ENCODE assay signal across 8 mouse cellular contexts in the genomic region with DNA sequence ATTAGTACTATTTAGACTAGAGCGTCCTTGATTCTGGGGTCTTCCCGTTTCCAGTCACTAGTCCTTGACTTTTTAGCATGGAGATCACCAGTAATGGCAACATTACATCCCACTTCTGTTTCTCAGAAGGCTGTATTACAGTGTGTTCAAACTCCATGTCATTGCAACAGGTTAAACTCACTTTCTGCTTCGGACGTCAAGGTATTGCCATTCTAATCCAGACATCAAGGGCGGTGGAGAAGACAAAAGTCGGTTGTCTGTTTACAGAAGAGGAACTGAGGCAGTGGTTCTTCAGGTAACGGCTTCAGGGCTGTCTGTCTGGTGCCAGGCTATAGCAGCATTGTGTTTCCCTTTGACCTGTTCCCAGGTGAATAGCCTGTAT. TPM values are rescaled to one million over a fixed set of nuclear protein-coding genes. Genes with fewer than 3 reads are reported as not detected.
DNase-seq lines count a peak whose midpoint lies in the region; ATAC-seq and TF ChIP-seq lines count a peak whose summit lies in the region.

No protein-coding gene starts in this region.

- H3K4me1 ChIP-seq in lung, adult 2 months (ENCODE audit: control insufficient read depth, insufficient read depth, low read length): peaks cover 34% of the 10 kb centered on the region
- H3K4me1 ChIP-seq in embryonic facial prominence, embryonic 15.5 days: peaks cover 54% of the 10 kb centered on the region
- 0 out of 2 replicates have a peak, but pooled peaks cover 6% of the 10 kb centered on the region for H3K4me1 ChIP-seq in limb, embryonic 11.5 days (ENCODE audit: control insufficient read depth, insufficient read depth, low read length)
- H3K4me1 ChIP-seq in neural tube, embryonic 14.5 days (ENCODE audit: control insufficient read depth, insufficient read depth, low read length): peaks cover 14% of the 10 kb centered on the region; the same call in 1 of the 2 replicates

- peaks cover 20% of the 10 kb centered on the region for H3K36me3 ChIP-seq in embryonic facial prominence, embryonic 15.5 days
- no peaks in the 10 kb centered on the region for H3K36me3 ChIP-seq in limb, embryonic 11.5 days (ENCODE audit: control insufficient read depth, insufficient read depth, low read length)
- no peaks in the 10 kb centered on the region for H3K36me3 ChIP-seq in neural tube, embryonic 14.5 days (ENCODE audit: control insufficient read depth, insufficient read depth, low read length)

- ATAC-seq in embryonic facial prominence, embryonic 15.5 days (ENCODE audit: insufficient number of reproducible peaks, low FRiP score, low TSS enrichment, low read depth): no peak
- no peak for ATAC-seq in limb, embryonic 11.5 days (ENCODE audit: insufficient number of reproducible peaks, low FRiP score, low TSS enrichment, low read depth)
- ATAC-seq in neural tube, embryonic 14.5 days (ENCODE audit: low read depth): no peak

- peak overlapping the region; percentile 74 for H3K4me2 ChIP-seq in embryonic facial prominence, embryonic 15.5 days (replicated peaks)
- peak overlapping the region; percentile 75 for H3K4me2 ChIP-seq in limb, embryonic 11.5 days (ENCODE audit: low read depth, severe bottlenecking)
- H3K4me2 ChIP-seq in neural tube, embryonic 14.5 days (ENCODE audit: low read depth, low read length): peak overlapping the region; percentile 81

- no peak for DNase-seq in lung, adult 2 months
- no peak for DNase-seq in lung, postnatal 36 days
- no peak for DNase-seq in limb, embryonic 11.5 days (ENCODE audit: low spot score)
- DNase-seq in embryo, embryonic 10.5 days (ENCODE audit: low spot score): no peak
- DNase-seq in right cerebral cortex, postnatal 4 days: no peak
- no peak for DNase-seq in left cerebral cortex, postnatal 14 days (ENCODE audit: low spot score in 2 of 2)

- peak overlapping the region; percentile 81 for H3K9ac ChIP-seq in embryonic facial prominence, embryonic 15.5 days
- H3K9ac ChIP-seq in limb, embryonic 11.5 days (ENCODE audit: low read length): no peak overlapping the region
- H3K9ac ChIP-seq in neural tube, embryonic 14.5 days (replicated peaks; ENCODE audit: low read depth, low read length): no peak overlapping the region

- H3K27ac ChIP-seq in embryonic facial prominence, embryonic 15.5 days (replicated peaks): peak overlapping the region; percentile 95
- no peak overlapping the region for H3K27ac ChIP-seq in limb, embryonic 11.5 days (replicated peaks; ENCODE audit: low read depth, low read length)
- H3K27ac ChIP-seq in neural tube, embryonic 14.5 days (ENCODE audit: low read depth, low read length): no peak overlapping the region

- H3K4me3 ChIP-seq in lung, adult 2 months (replicated peaks; ENCODE audit: extremely low read depth, low read depth, low read length): peak overlapping the region; percentile 75
- peak overlapping the region; percentile 76 for H3K4me3 ChIP-seq in embryonic facial prominence, embryonic 15.5 days (replicated peaks)
- peak overlapping the region; percentile 77 for H3K4me3 ChIP-seq in limb, embryonic 11.5 days (ENCODE audit: low read depth, low read length)
- peak overlapping the region; percentile 53; the same call in 1 of the 2 replicates for H3K4me3 ChIP-seq in neural tube, embryonic 14.5 days (ENCODE audit: low read depth, low read length)

- no peak for TF ChIP-seq CTCF in lung, adult 2 months (IDR thresholded peaks at IDR 0.05; ENCODE audit: insufficient read depth, low read length)

- WGBS in lung, adult 2 months: 22% methylated on average over 7 of the region's 7 CpGs
- 60% methylated on average over 7 of the region's 7 CpGs for WGBS in embryonic facial prominence, embryonic 15.5 days
- 70% methylated on average over 7 of the region's 7 CpGs for WGBS in limb, embryonic 11.5 days
- WGBS in neural tube, embryonic 14.5 days: 67% methylated on average over 7 of the region's 7 CpGs

- no peaks in the 10 kb centered on the region for H3K27me3 ChIP-seq in embryonic facial prominence, embryonic 15.5 days
- no peaks in the 10 kb centered on the region for H3K27me3 ChIP-seq in limb, embryonic 11.5 days (ENCODE audit: control insufficient read depth, insufficient read depth, low read length)
- H3K27me3 ChIP-seq in neural tube, embryonic 14.5 days (ENCODE audit: control insufficient read depth, insufficient read depth, low read length): no peaks in the 10 kb centered on the region

- no peaks in the 10 kb centered on the region for H3K9me3 ChIP-seq in embryonic facial prominence, embryonic 15.5 days (replicated peaks)
- no peaks in the 10 kb centered on the region for H3K9me3 ChIP-seq in limb, embryonic 11.5 days (ENCODE audit: control insufficient read depth, low read length)
- H3K9me3 ChIP-seq in neural tube, embryonic 14.5 days (ENCODE audit: control insufficient read depth, low read length): no peaks in the 10 kb centered on the region

- intact Hi-C loops in left cerebral cortex, postnatal 14 days (cut with DNase I): loop anchor here (5.0 kb wide), 1 partner anchor 64 kb away; the partner anchor contains the start of gene Btnl9

- TF ChIP-seq POLR2A in lung, adult 2 months (IDR thresholded peaks at IDR 0.05; ENCODE audit: borderline replicate concordance, extremely low read depth, low read depth, low read length): no peak

RNA-seq across cellular contexts. Expression of gene Mgat1, which starts 7.4 kb away (rescaled TPM):
- 216 and 218 TPM in 2 replicates for polyA plus RNA-seq in lung, adult 2 months (2012; rRNA removed)
- 71.7 and 75.4 TPM in 2 replicates for polyA plus RNA-seq in embryonic facial prominence, embryonic 15.5 days (2015; fragmentation: Nextera tagmentation; extraction: Ambion mirVana)
- polyA plus RNA-seq in limb, embryonic 11.5 days (2014; fragmentation: Nextera tagmentation; extraction: Ambion mirVana): 33.8 and 41.1 TPM in 2 replicates
- 22.6 and 29.3 TPM in 2 replicates for polyA plus RNA-seq in neural tube, embryonic 14.5 days (2014; fragmentation: Nextera tagmentation; extraction: Ambion mirVana)
- total RNA-seq in left cerebral cortex, postnatal 14 days (2021): 10 to 100 TPM; 57.8 to 72.4 TPM

RNA-seq across cellular contexts. Expression of gene Olfr1393, which starts 26.7 kb away (rescaled TPM):
- not detected in 2 replicates for polyA plus RNA-seq in lung, adult 2 months (2012; rRNA removed)
- polyA plus RNA-seq in embryonic facial prominence, embryonic 15.5 days (2015; fragmentation: Nextera tagmentation; extraction: Ambion mirVana): 0.11 TPM in 1 of 2 replicates, not detected in the other
- polyA plus RNA-seq in limb, embryonic 11.5 days (2014; fragmentation: Nextera tagmentation; extraction: Ambion mirVana): 0.06 TPM in 1 of 2 replicates, not detected in the other
- polyA plus RNA-seq in neural tube, embryonic 14.5 days (2014; fragmentation: Nextera tagmentation; extraction: Ambion mirVana): 0.09 TPM in 1 of 2 replicates, not detected in the other
- total RNA-seq in left cerebral cortex, postnatal 14 days (2021): under 1 TPM in 1 of 2 experiments, not detected in 1; 0.13 TPM

RNA-seq across cellular contexts. Expression of gene Olfr1392, which starts 33.7 kb away (rescaled TPM):
- polyA plus RNA-seq in lung, adult 2 months (2012; rRNA removed): 0.09 TPM in 1 of 2 replicates, not detected in the other
- polyA plus RNA-seq in embryonic facial prominence, embryonic 15.5 days (2015; fragmentation: Nextera tagmentation; extraction: Ambion mirVana): not detected in 2 replicates
- not detected in 2 replicates for polyA plus RNA-seq in limb, embryonic 11.5 days (2014; fragmentation: Nextera tagmentation; extraction: Ambion mirVana)
- not detected in 2 replicates for polyA plus RNA-seq in neural tube, embryonic 14.5 days (2014; fragmentation: Nextera tagmentation; extraction: Ambion mirVana)
- under 1 TPM in 1 of 2 experiments, not detected in 1; 0.19 TPM for total RNA-seq in left cerebral cortex, postnatal 14 days (2021)

RNA-seq across cellular contexts. Expression of gene Zfp62, which starts 48.3 kb away (rescaled TPM):
- polyA plus RNA-seq in lung, adult 2 months (2012; rRNA removed): 1.5 and 3.0 TPM in 2 replicates
- 36.0 and 36.7 TPM in 2 replicates for polyA plus RNA-seq in embryonic facial prominence, embryonic 15.5 days (2015; fragmentation: Nextera tagmentation; extraction: Ambion mirVana)
- polyA plus RNA-seq in limb, embryonic 11.5 days (2014; fragmentation: Nextera tagmentation; extraction: Ambion mirVana): 54.1 and 58.0 TPM in 2 replicates
- polyA plus RNA-seq in neural tube, embryonic 14.5 days (2014; fragmentation: Nextera tagmentation; extraction: Ambion mirVana): 49.6 and 54.4 TPM in 2 replicates
- total RNA-seq in left cerebral cortex, postnatal 14 days (2021): 10 to 100 TPM; 36.9 to 39.5 TPM

RNA-seq across cellular contexts. Expression of gene Olfr10, which starts 53.2 kb away (rescaled TPM):
- not detected in 2 replicates for polyA plus RNA-seq in lung, adult 2 months (2012; rRNA removed)
- not detected in 2 replicates for polyA plus RNA-seq in embryonic facial prominence, embryonic 15.5 days (2015; fragmentation: Nextera tagmentation; extraction: Ambion mirVana)
- polyA plus RNA-seq in limb, embryonic 11.5 days (2014; fragmentation: Nextera tagmentation; extraction: Ambion mirVana): not detected in 2 replicates
- polyA plus RNA-seq in neural tube, embryonic 14.5 days (2014; fragmentation: Nextera tagmentation; extraction: Ambion mirVana): not detected in 2 replicates
- not detected for total RNA-seq in left cerebral cortex, postnatal 14 days (2021)
